Mouse (Mus musculus) testis, adult 2 months (tissue): ENCODE measurements around the gene Fbxo31. TPM values are rescaled to one million over a fixed set of nuclear protein-coding genes. Genes with fewer than 3 reads are reported as not detected.

Source experiments
- H3K27ac ChIP-seq: fragments of 200-500 bp; 2 replicates; pipeline ENCODE4 v1.5.1; 2012; ENCODE audit warnings: low read depth, low read length; ENCODE audit not compliant: control insufficient read depth, insufficient read depth
- H3K27me3 ChIP-seq: fragments of 200-500 bp; 2 replicates; pipeline ENCODE4 v1.6.1; 2012; ENCODE audit warnings: mild to moderate bottlenecking, low read length, moderate library complexity; ENCODE audit not compliant: control insufficient read depth, insufficient read depth
- H3K36me3 ChIP-seq: fragments of 200-500 bp; 2 replicates; pipeline ENCODE4 v1.6.1; 2012; ENCODE audit warnings: mild to moderate bottlenecking, low read length; ENCODE audit not compliant: control insufficient read depth, insufficient read depth
- H3K4me1 ChIP-seq: fragments of 200-500 bp; 2 replicates; pipeline ENCODE4 v1.6.1; 2012; ENCODE audit warnings: low read length; ENCODE audit not compliant: control insufficient read depth, insufficient read depth
- H3K4me3 ChIP-seq: fragments of 200-500 bp; 2 replicates; pipeline ENCODE4 v1.5.1; 2012; ENCODE audit warnings: low read depth, mild to moderate bottlenecking, low read length, moderate library complexity, mixed read lengths; ENCODE audit not compliant: control insufficient read depth
- CTCF ChIP-seq: fragments of 200-500 bp; IDR thresholded peaks from 2 replicates; pipeline ENCODE4 v1.5.1; 2012; ENCODE audit warnings: low read depth, mild to moderate bottlenecking, inconsistent platforms, low read length, moderate library complexity; ENCODE audit not compliant: control insufficient read depth, insufficient read depth, insufficient replicate concordance
- POLR2A ChIP-seq: fragments of 200-500 bp; IDR thresholded peaks from 2 replicates; pipeline ENCODE4 v1.6.1; 2012; ENCODE audit warnings: low read depth, mild to moderate bottlenecking, inconsistent platforms, low read length, moderate library complexity; ENCODE audit not compliant: control insufficient read depth
- polyA plus RNA-seq: library from polyadenylated mRNA; depleted of rRNA; stranded (reverse); fragments of >200 nt; gene quantifications from 2 replicates; pipeline ENCODE4 v1.2.3, GENCODE M21; 2012

Fbxo31 gene
- polyA plus RNA-seq, 1 experiment: 6.8 TPM

- H3K36me3 ChIP-seq: no peaks in the 10 kb centered on the region; the same call in none of the 2 replicates
Measured at GRCm38 (mm10) chr8:121609251-121609650, 30.6 kb upstream of the Fbxo31 start.

GRCm38 (mm10) chr8:121607661-121608060, 29.1 kb upstream of the Fbxo31 start:
- Histone ChIP-seq H3K27me3 (no peaks in the 10 kb centered on the region), H3K4me3 (no peak overlapping the region), H3K36me3 (no peaks in the 10 kb centered on the region; the same call in none of the 2 replicates), H3K4me1 (no peaks in the 10 kb centered on the region), H3K27ac (no peak overlapping the region)
- TF ChIP-seq CTCF (no peak), POLR2A (no peak)

More at GRCm38 (mm10) chr8:121609251-121609650, 30.6 kb upstream of the Fbxo31 start:
- TF ChIP-seq POLR2A: no peak
- TF ChIP-seq CTCF: no peak
- H3K4me1 ChIP-seq: no peaks in the 10 kb centered on the region
- no peaks in the 10 kb centered on the region for H3K27me3 ChIP-seq
- no peak overlapping the region for H3K4me3 ChIP-seq
- no peak overlapping the region for H3K27ac ChIP-seq

DNA sequence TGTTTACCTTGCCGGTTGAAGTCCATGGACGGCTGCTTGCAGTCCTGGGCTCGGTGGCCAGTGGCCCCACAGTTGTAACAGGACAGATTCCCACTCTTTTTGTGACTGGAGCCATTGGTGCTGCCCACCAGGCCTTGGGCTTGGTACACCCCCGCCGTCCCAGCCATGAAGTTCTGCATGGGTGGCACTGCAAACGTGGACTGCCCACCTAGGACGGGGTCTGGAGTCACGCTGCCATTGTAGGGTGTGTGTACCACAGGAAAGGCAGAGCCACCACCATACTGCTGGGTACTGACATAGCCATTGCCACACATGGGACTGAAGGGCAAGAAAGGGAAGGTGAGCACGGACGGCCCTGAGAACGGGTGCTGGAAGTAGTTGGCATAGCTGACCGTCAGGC, 25.2 kb upstream of the Fbxo31 start:
- no peak overlapping the region for H3K27ac ChIP-seq
- no peak for TF ChIP-seq POLR2A
- TF ChIP-seq CTCF: no peak
- no peak overlapping the region for H3K4me3 ChIP-seq
- H3K4me1 ChIP-seq: no peaks in the 10 kb centered on the region
- no peaks in the 10 kb centered on the region for H3K27me3 ChIP-seq
- H3K36me3 ChIP-seq: peaks cover 2% of the 10 kb centered on the region; the same call in 1 of the 2 replicates

DNA sequence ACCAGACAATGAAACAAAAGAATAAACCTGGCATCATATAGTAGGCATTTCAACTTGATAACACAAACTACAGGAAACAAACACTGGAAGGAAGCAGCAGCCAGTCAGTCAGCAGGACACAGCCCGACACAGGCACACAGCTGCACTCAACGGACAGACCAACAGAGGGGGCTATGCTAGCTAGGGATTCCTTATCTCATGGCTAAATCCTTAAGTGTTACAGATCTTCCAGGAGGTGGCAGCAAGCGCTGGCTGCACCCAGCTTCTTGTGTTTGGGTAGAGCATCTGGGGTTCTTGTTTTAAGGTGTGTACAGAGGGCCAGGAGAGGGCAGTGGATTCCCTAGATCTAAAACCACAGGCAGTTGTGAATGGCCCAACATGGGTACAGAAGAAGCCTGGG, 24.3 kb upstream of the Fbxo31 start:
- TF ChIP-seq POLR2A (no peak), CTCF (peak; percentile 52; the same call in 1 of the 2 replicates)
- no peaks in the 10 kb centered on the region for H3K27me3 ChIP-seq
- peaks cover 2% of the 10 kb centered on the region; the same call in 1 of the 2 replicates for H3K36me3 ChIP-seq
- no peak overlapping the region for H3K27ac ChIP-seq
- no peak overlapping the region for H3K4me3 ChIP-seq
- H3K4me1 ChIP-seq: no peaks in the 10 kb centered on the region

DNA sequence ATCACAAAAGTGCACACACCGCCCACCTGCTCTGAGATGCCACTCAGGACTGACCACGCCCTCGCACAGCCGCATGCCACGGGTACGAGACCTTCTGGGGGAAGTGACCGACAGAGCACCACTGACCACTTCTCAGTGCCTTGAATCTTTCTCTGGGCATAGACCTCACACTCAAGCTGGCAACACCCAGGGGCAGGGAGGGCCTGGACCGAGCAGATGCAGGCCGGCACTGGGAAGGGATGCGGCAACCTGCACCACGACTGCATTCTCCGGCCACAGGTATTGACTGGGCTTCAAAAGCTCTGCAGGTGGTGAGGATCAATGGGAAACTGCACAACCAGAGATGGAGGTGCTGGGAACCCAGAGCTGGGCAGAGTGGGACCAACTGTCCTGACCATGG, 23.8 kb upstream of the Fbxo31 start:
- Histone ChIP-seq H3K27ac (no peak overlapping the region), H3K27me3 (no peaks in the 10 kb centered on the region), H3K4me3 (no peak overlapping the region), H3K36me3 (peaks cover 2% of the 10 kb centered on the region; the same call in 1 of the 2 replicates), H3K4me1 (no peaks in the 10 kb centered on the region)
- no peak for TF ChIP-seq POLR2A
- no peak for TF ChIP-seq CTCF

DNA sequence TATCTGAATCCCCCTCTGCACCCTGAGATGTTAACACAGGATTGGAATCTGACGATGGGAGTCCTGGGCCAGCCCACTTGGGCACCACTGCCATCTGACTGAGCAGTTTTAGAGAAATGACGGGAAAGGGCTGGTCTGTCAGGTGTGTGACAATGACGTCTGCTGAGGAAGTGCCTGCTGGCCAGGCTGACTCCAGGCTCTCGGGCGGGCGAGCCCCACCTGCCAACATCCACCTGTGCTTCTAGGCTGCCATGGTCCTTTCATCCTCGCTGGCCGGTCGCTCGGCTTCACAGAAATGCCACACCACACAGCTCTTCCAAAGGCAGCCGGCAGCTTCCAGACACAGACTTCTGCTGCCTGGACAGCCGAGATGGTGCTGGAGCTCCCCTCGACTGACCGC, 21.2 kb upstream of the Fbxo31 start:
- Histone ChIP-seq H3K36me3 (peaks cover 2% of the 10 kb centered on the region; the same call in 1 of the 2 replicates), H3K4me3 (no peak overlapping the region), H3K4me1 (no peaks in the 10 kb centered on the region), H3K27me3 (no peaks in the 10 kb centered on the region), H3K27ac (no peak overlapping the region)
- TF ChIP-seq CTCF (no peak), POLR2A (no peak)

DNA sequence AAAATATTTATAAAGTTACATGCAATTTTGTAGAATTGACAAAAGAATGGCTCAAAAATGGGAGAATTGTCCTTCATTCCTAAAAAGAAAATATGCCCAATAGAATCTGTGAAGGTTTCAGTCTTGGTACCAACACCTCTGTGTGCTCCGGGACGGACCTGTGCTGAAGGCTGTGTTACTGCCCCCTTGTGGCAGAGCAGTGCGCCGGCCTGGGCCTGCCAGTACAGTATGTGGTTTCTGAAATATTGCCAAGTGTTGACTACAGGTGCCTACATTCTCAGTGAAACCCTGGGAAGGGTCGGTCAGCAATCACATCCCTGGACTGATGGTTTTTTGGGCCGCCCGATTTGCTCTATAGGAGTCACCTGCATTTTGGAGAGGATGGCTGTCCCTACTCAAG, 20.3 kb upstream of the Fbxo31 start:
- H3K27me3 ChIP-seq: no peaks in the 10 kb centered on the region
- no peak overlapping the region for H3K27ac ChIP-seq
- TF ChIP-seq CTCF (peak; percentile 77), POLR2A (no peak)
- H3K36me3 ChIP-seq: peaks cover 2% of the 10 kb centered on the region; the same call in 1 of the 2 replicates
- no peak overlapping the region for H3K4me3 ChIP-seq
- no peaks in the 10 kb centered on the region for H3K4me1 ChIP-seq
